Comparison of ENCODE assay signal across 13 mouse cellular contexts in genomic region chr16:66650348-66651012, GRCm38 (mm10).
DNase-seq lines count a peak whose midpoint lies in the region; ATAC-seq and TF ChIP-seq lines count a peak whose summit lies in the region.
"Had no signal": no experiment of that assay in that cellular context is flagged by ENCODE, and none has a peak within 500 bp of the region (broad histone marks: within the 10 kb centered on the region; RNA-seq: fewer than 3 reads in every experiment).

No protein-coding gene starts in this region.

- H3K4me2 ChIP-seq in hindbrain, postnatal 0 days (ENCODE audit: low read depth, low read length), result peak overlapping the region; percentile 27; the same call in 1 of the 2 replicates
- no peak overlapping the region for H3K4me2 ChIP-seq in hindbrain, embryonic 11.5 days (replicated peaks; ENCODE audit: low read depth, low read length)
- no peak overlapping the region for H3K4me2 ChIP-seq in intestine, embryonic 16.5 days (ENCODE audit: low read depth, low read length)
- H3K4me2 ChIP-seq: embryonic facial prominence, embryonic 12.5 days had no signal

- no peaks in the 10 kb centered on the region for H3K36me3 ChIP-seq in hindbrain, postnatal 0 days (ENCODE audit: insufficient read depth, low read length)
- H3K36me3 ChIP-seq in hindbrain, embryonic 11.5 days (ENCODE audit: control insufficient read depth, insufficient read depth, low read length), result no peaks in the 10 kb centered on the region
- H3K36me3 ChIP-seq in intestine, embryonic 16.5 days (ENCODE audit: control insufficient read depth, insufficient read depth, low read length), result no peaks in the 10 kb centered on the region
- H3K36me3 ChIP-seq in heart, adult 2 months (ENCODE audit: control insufficient read depth, insufficient read depth, low read length), result no peaks in the 10 kb centered on the region
- H3K36me3 ChIP-seq: embryonic facial prominence, embryonic 12.5 days had no signal

- TF ChIP-seq EP300 in heart, adult 2 months (IDR thresholded peaks at IDR 0.05; ENCODE audit: insufficient read depth, low read depth, low read length), result no peak

- H3K79me2 ChIP-seq in heart, adult 2 months (replicated peaks; ENCODE audit: control insufficient read depth, insufficient read depth, low read length), result no peaks in the 10 kb centered on the region

- DNase-seq in hindbrain, postnatal 0 days (ENCODE audit: low spot score), result peak; percentile 76
- DNase-seq in hindbrain, embryonic 11.5 days (ENCODE audit: low spot score), result no peak
- peak; percentile 82 to 86 for DNase-seq in cerebellum, postnatal 10 days
- peak; percentile 48 to 55 for DNase-seq in layer of hippocampus, postnatal 10 days (ENCODE audit: low spot score in 2 of 2)
- peak; percentile 16 to 22 for DNase-seq in right cerebral cortex, postnatal 36 days (ENCODE audit: low spot score in 2 of 2)
- no peak for DNase-seq in thymus, postnatal 25 days
- DNase-seq in heart, adult 2 months, result no peak
- DNase-seq: kidney, adult 2 months; lung, adult 2 months; midbrain, embryonic 14.5 days had no signal

- peak overlapping the region; percentile 32 for H3K27ac ChIP-seq in hindbrain, postnatal 0 days
- no peak overlapping the region for H3K27ac ChIP-seq in hindbrain, embryonic 11.5 days (ENCODE audit: low read depth, low read length)
- H3K27ac ChIP-seq in intestine, embryonic 16.5 days (ENCODE audit: low read length), result no peak overlapping the region
- no peak overlapping the region for H3K27ac ChIP-seq in heart, adult 2 months
- H3K27ac ChIP-seq: embryonic facial prominence, embryonic 12.5 days had no signal

- TF ChIP-seq POLR2A in heart, adult 2 months (IDR thresholded peaks at IDR 0.05; ENCODE audit: insufficient read depth, low read depth, low read length), result no peak

- no peaks in the 10 kb centered on the region for H3K4me1 ChIP-seq in hindbrain, postnatal 0 days (ENCODE audit: insufficient read depth, low read length)
- no peaks in the 10 kb centered on the region for H3K4me1 ChIP-seq in hindbrain, embryonic 11.5 days (replicated peaks; ENCODE audit: control insufficient read depth, insufficient read depth, low read length)
- no peaks in the 10 kb centered on the region for H3K4me1 ChIP-seq in intestine, embryonic 16.5 days (ENCODE audit: control insufficient read depth, insufficient read depth, low read length)
- no peaks in the 10 kb centered on the region for H3K4me1 ChIP-seq in heart, adult 2 months (ENCODE audit: control insufficient read depth, insufficient read depth, low read length)
- H3K4me1 ChIP-seq: embryonic facial prominence, embryonic 12.5 days had no signal

- ATAC-seq in hindbrain, postnatal 0 days, result peak; percentile 97
- no peak for ATAC-seq in hindbrain, embryonic 11.5 days (ENCODE audit: low FRiP score)
- ATAC-seq in intestine, embryonic 16.5 days, result no peak
- ATAC-seq: Patski had no signal

- H3K9ac ChIP-seq in hindbrain, postnatal 0 days (replicated peaks; ENCODE audit: low read length), result no peak overlapping the region
- no peak overlapping the region for H3K9ac ChIP-seq in hindbrain, embryonic 11.5 days (ENCODE audit: low read depth, low read length)
- H3K9ac ChIP-seq in intestine, embryonic 16.5 days (ENCODE audit: low read depth, low read length), result no peak overlapping the region
- no peak overlapping the region for H3K9ac ChIP-seq in heart, adult 2 months (ENCODE audit: low read depth, low read length)
- H3K9ac ChIP-seq: embryonic facial prominence, embryonic 12.5 days had no signal

- intact Hi-C loops in heart, adult 2 months (cut with DNase I), result no loop called here

- WGBS in hindbrain, postnatal 0 days, result 55% methylated on average over 11 of the region's 11 CpGs
- 95% methylated on average over 11 of the region's 11 CpGs for WGBS in hindbrain, embryonic 11.5 days
- 90% methylated on average over 11 of the region's 11 CpGs for WGBS in intestine, embryonic 16.5 days
- 76% methylated on average over 11 of the region's 11 CpGs for WGBS in heart, adult 2 months

- no peak overlapping the region for H3K4me3 ChIP-seq in hindbrain, postnatal 0 days (ENCODE audit: low read length)
- no peak overlapping the region for H3K4me3 ChIP-seq in hindbrain, embryonic 11.5 days (ENCODE audit: low read depth, low read length)
- no peak overlapping the region for H3K4me3 ChIP-seq in intestine, embryonic 16.5 days (ENCODE audit: low read length)
- H3K4me3 ChIP-seq in heart, adult 2 months, result no peak overlapping the region
- H3K4me3 ChIP-seq: embryonic facial prominence, embryonic 12.5 days had no signal

- no peaks in the 10 kb centered on the region for H3K27me3 ChIP-seq in hindbrain, postnatal 0 days (ENCODE audit: insufficient read depth, low read length)
- no peaks in the 10 kb centered on the region for H3K27me3 ChIP-seq in hindbrain, embryonic 11.5 days (ENCODE audit: control insufficient read depth, insufficient read depth, low read length)
- H3K27me3 ChIP-seq in intestine, embryonic 16.5 days (replicated peaks; ENCODE audit: control insufficient read depth, insufficient read depth, low read length), result no peaks in the 10 kb centered on the region
- no peaks in the 10 kb centered on the region for H3K27me3 ChIP-seq in heart, adult 2 months (ENCODE audit: control insufficient read depth, insufficient read depth, low read length)
- H3K27me3 ChIP-seq: embryonic facial prominence, embryonic 12.5 days; Patski had no signal

- TF ChIP-seq CTCF in hindbrain, postnatal 0 days (IDR thresholded peaks at IDR 0.05; ENCODE audit: low read depth), result no peak
- TF ChIP-seq CTCF in heart, adult 2 months (IDR thresholded peaks at IDR 0.05), result no peak

- H3K9me3 ChIP-seq in hindbrain, postnatal 0 days (ENCODE audit: low read length), result no peaks in the 10 kb centered on the region
- H3K9me3 ChIP-seq in hindbrain, embryonic 11.5 days (ENCODE audit: control insufficient read depth, low read length), result no peaks in the 10 kb centered on the region
- H3K9me3 ChIP-seq in intestine, embryonic 16.5 days (ENCODE audit: control insufficient read depth, low read length), result no peaks in the 10 kb centered on the region
- H3K9me3 ChIP-seq: embryonic facial prominence, embryonic 12.5 days had no signal

Comparison
In these comparisons a context has a peak if more than half of its experiments do, and no peak if none do; other contexts are left out.
1. DNase-seq: peak in hindbrain, postnatal 0 days (single experiment), cerebellum, postnatal 10 days (2 of 2), layer of hippocampus, postnatal 10 days (2 of 2) and right cerebral cortex, postnatal 36 days (2 of 2); none in hindbrain, embryonic 11.5 days (single experiment), thymus, postnatal 25 days (single experiment) and heart, adult 2 months (0 of 2).